Mouse (Mus musculus): ENCODE data around the gene Ube2i. TPM values are rescaled to one million over a fixed set of nuclear protein-coding genes. Genes with fewer than 3 reads are reported as not detected.

Ube2i gene
- total RNA-seq, 2 experiments from 2014 or later, result 178 to 203 TPM

- DNase-seq (ENCODE audit: low spot score in 2 of 2), result no peak
Measured at GRCm38 (mm10) chr17:25219492-25220295, 54.7 kb downstream of the Ube2i start.

- no peak for DNase-seq (ENCODE audit: low spot score in 2 of 2)
Measured at GRCm38 (mm10) chr17:25218967-25219366, 55.5 kb downstream of the Ube2i start.

- no peak for DNase-seq (ENCODE audit: low spot score in 2 of 2)
Measured at GRCm38 (mm10) chr17:25215431-25215830, 59.0 kb downstream of the Ube2i start.

Small RNA genes within 50 kb of the gene (microRNA-seq; reads per million reads assigned to microRNA genes)
- gene Mir3547, result not detected

Other genes with a start within 250 kb of the Ube2i start
- 10 to 100 TPM; 14.6 to 19.9 TPM for gene Tmem204, start 191.0 kb downstream of the Ube2i start, total RNA-seq (2021)
- gene Telo2, start 158.7 kb downstream of the Ube2i start, total RNA-seq (2021), result 10 to 100 TPM; 23.5 to 27.8 TPM
- gene Ptx4, start 153.9 kb downstream of the Ube2i start, total RNA-seq (2021), result 10 to 100 TPM in 1 of 2 experiments, 1 to 10 TPM in 1; 6.0 to 12.6 TPM
- gene Clcn7, start 141.2 kb downstream of the Ube2i start, total RNA-seq (2021), result 10 to 100 TPM; 23.0 to 25.0 TPM
- under 1 TPM; 0.15 to 0.21 TPM for gene Ccdc154, start 112.2 kb downstream of the Ube2i start, total RNA-seq (2021)
- not detected for gene Gm38655, start 99.2 kb downstream of the Ube2i start, total RNA-seq (2021)
- gene BC003965, start 90.1 kb downstream of the Ube2i start, total RNA-seq (2021), result 10 to 100 TPM; 12.5 to 12.9 TPM
- 10 to 100 TPM in 1 of 2 experiments, 1 to 10 TPM in 1; 9.5 to 12.6 TPM for gene Unkl, start 86.2 kb downstream of the Ube2i start, total RNA-seq (2021)
- gene Gnptg, start 34.5 kb downstream of the Ube2i start, total RNA-seq (2021), result 10 to 100 TPM; 14.9 to 16.2 TPM
- gene Tsr3, start 34.5 kb downstream of the Ube2i start, total RNA-seq (2021), result 10 to 100 TPM; 25.5 to 26.4 TPM
- gene Baiap3, start 18.3 kb downstream of the Ube2i start, total RNA-seq (2021), result under 1 TPM in 1 of 2 experiments, not detected in 1; 0.54 TPM
- gene Prss34, start 23.8 kb upstream of the Ube2i start, total RNA-seq (2021), result 10 to 100 TPM; 18.4 to 21.5 TPM
- gene Prss28, start 34.0 kb upstream of the Ube2i start, total RNA-seq (2021), result not detected
- not detected for gene Prss29, start 44.0 kb upstream of the Ube2i start, total RNA-seq (2021)
- gene Tpsab1, start 70.9 kb upstream of the Ube2i start, total RNA-seq (2021), result 10 to 100 TPM; 34.5 to 40.2 TPM
- gene Tpsb2, start 91.7 kb upstream of the Ube2i start, total RNA-seq (2021), result 100 to 1,000 TPM in 1 of 2 experiments, 10 to 100 TPM in 1; 86.0 to 110 TPM
- gene Tpsg1, start 94.7 kb upstream of the Ube2i start, total RNA-seq (2021), result under 1 TPM; 0.54 to 0.60 TPM
- gene Cacna1h, start 159.2 kb upstream of the Ube2i start, total RNA-seq (2021), result 10 to 100 TPM; 20.2 to 22.7 TPM
- gene Tekt4, start 180.0 kb upstream of the Ube2i start, total RNA-seq (2021), result not detected
- gene Sstr5, start 222.7 kb upstream of the Ube2i start, total RNA-seq (2021), result not detected

Data from gastrocnemius, postnatal 4 days (tissue).